Mouse (Mus musculus) embryonic facial prominence, embryonic 15.5 days (tissue): Measurements from ENCODE around the gene Stim2. TPM values are rescaled to one million over a fixed set of nuclear protein-coding genes. Genes with fewer than 3 reads are reported as not detected.

ENCODE experiments used
- ATAC-seq: fragments of 200-750 bp; cut with Nextera tagmentation; 2 replicates; pipeline ENCODE4 v1.8.0; 2017; ENCODE audit warnings: low read depth, moderate TSS enrichment; ENCODE audit not compliant: insufficient number of reproducible peaks, low FRiP score, low TSS enrichment
- H3K27ac ChIP-seq: fragments of 300-500 bp; sonication (generic); replicated peaks from 2 replicates; pipeline ENCODE4 v1.5.1; 2015; ENCODE audit warnings: mild to moderate bottlenecking, inconsistent platforms
- H3K27me3 ChIP-seq: fragments of 300-500 bp; sonication (generic); 2 replicates; pipeline ENCODE4 v1.6.1; 2015; ENCODE audit warnings: inconsistent platforms
- H3K36me3 ChIP-seq: fragments of 300-500 bp; sonication (generic); 2 replicates; pipeline ENCODE4 v1.6.1; 2015; ENCODE audit warnings: mild to moderate bottlenecking, inconsistent platforms
- H3K4me1 ChIP-seq: fragments of 300-500 bp; sonication (generic); 2 replicates; pipeline ENCODE4 v1.6.1; 2015; ENCODE audit warnings: inconsistent platforms
- H3K4me2 ChIP-seq: fragments of 300-500 bp; sonication (generic); replicated peaks from 2 replicates; pipeline ENCODE4 v1.6.1; 2015; ENCODE audit warnings: mild to moderate bottlenecking, inconsistent platforms
- H3K4me3 ChIP-seq: fragments of 300-500 bp; sonication (generic); replicated peaks from 2 replicates; pipeline ENCODE4 v1.5.1; 2015; ENCODE audit warnings: mild to moderate bottlenecking, inconsistent platforms
- H3K9ac ChIP-seq: fragments of 300-500 bp; sonication (generic); 2 replicates; pipeline ENCODE4 v1.6.1; 2015; ENCODE audit warnings: inconsistent platforms
- H3K9me3 ChIP-seq: fragments of 300-500 bp; sonication (generic); replicated peaks from 2 replicates; pipeline ENCODE4 v1.6.1; 2016; ENCODE audit warnings: inconsistent platforms
- WGBS: fragments of 180-500 bp; shearing (Covaris S2); methylation state at CpG from one replicate; pipeline ENCODE4 v1.1.7; 2015; 5-methylcytosine and 5-hydroxymethylcytosine counted together
- polyA plus RNA-seq: library from polyadenylated mRNA; unstranded; fragments of >200 nt; fragmentation: Nextera tagmentation; extraction: Ambion mirVana; gene quantifications from 2 replicates; pipeline ENCODE4 v1.2.1, GENCODE M21; 2015

Gene Stim2
- polyA plus RNA-seq, 1 experiment from 2014 or later: 23.5 TPM

GRCm38 (mm10) chr5:54046432-54046831 lies 48.1 kb downstream of the Stim2 start:
- H3K4me1 ChIP-seq: peaks cover 4% of the 10 kb centered on the region; the same call in 1 of the 2 replicates
- no peak overlapping the region for H3K4me3 ChIP-seq
- no peak overlapping the region for H3K4me2 ChIP-seq
- no peak for ATAC-seq
- no peak overlapping the region for H3K27ac ChIP-seq
- WGBS: 66% methylated on average over 1 of the region's 1 CpGs
- no peaks in the 10 kb centered on the region for H3K9me3 ChIP-seq
- H3K27me3 ChIP-seq: no peaks in the 10 kb centered on the region
- no peaks in the 10 kb centered on the region for H3K36me3 ChIP-seq
- no peak overlapping the region for H3K9ac ChIP-seq

GRCm38 (mm10) chr5:54049145-54049733 lies 50.9 kb downstream of the Stim2 start:
- no peak overlapping the region for H3K9ac ChIP-seq
- no peaks in the 10 kb centered on the region for H3K27me3 ChIP-seq
- ATAC-seq: no peak
- no peak overlapping the region for H3K4me2 ChIP-seq
- no peaks in the 10 kb centered on the region for H3K9me3 ChIP-seq
- peaks cover 4% of the 10 kb centered on the region; the same call in 1 of the 2 replicates for H3K4me1 ChIP-seq
- no peak overlapping the region for H3K4me3 ChIP-seq
- 35% methylated on average over 4 of the region's 4 CpGs for WGBS
- no peaks in the 10 kb centered on the region for H3K36me3 ChIP-seq
- no peak overlapping the region for H3K27ac ChIP-seq

GRCm38 (mm10) chr5:54049940-54050339 lies 51.6 kb downstream of the Stim2 start:
- WGBS: 83% methylated on average over 5 of the region's 5 CpGs
- H3K4me3 ChIP-seq: no peak overlapping the region
- no peak for ATAC-seq
- H3K27me3 ChIP-seq: no peaks in the 10 kb centered on the region
- H3K4me2 ChIP-seq: no peak overlapping the region
- no peaks in the 10 kb centered on the region for H3K9me3 ChIP-seq
- no peak overlapping the region for H3K27ac ChIP-seq
- H3K36me3 ChIP-seq: peaks cover under 1% of the 10 kb centered on the region; the same call in 1 of the 2 replicates
- H3K9ac ChIP-seq: no peak overlapping the region
- peaks cover 4% of the 10 kb centered on the region; the same call in 1 of the 2 replicates for H3K4me1 ChIP-seq

GRCm38 (mm10) chr5:54051056-54051455 lies 52.8 kb downstream of the Stim2 start:
- WGBS: 76% methylated on average over 3 of the region's 3 CpGs
- no peak for ATAC-seq
- H3K27me3 ChIP-seq: no peaks in the 10 kb centered on the region
- H3K27ac ChIP-seq: no peak overlapping the region
- H3K4me3 ChIP-seq: no peak overlapping the region
- no peak overlapping the region for H3K9ac ChIP-seq
- no peak overlapping the region for H3K4me2 ChIP-seq
- peaks cover 4% of the 10 kb centered on the region; the same call in 1 of the 2 replicates for H3K4me1 ChIP-seq
- H3K36me3 ChIP-seq: peaks cover 4% of the 10 kb centered on the region; the same call in 1 of the 2 replicates
- no peaks in the 10 kb centered on the region for H3K9me3 ChIP-seq

- ATAC-seq: no peak
- no peak overlapping the region for H3K27ac ChIP-seq
- no peaks in the 10 kb centered on the region for H3K9me3 ChIP-seq
- no peak overlapping the region for H3K4me2 ChIP-seq
- no peak overlapping the region for H3K4me3 ChIP-seq
- peaks cover 4% of the 10 kb centered on the region; the same call in 1 of the 2 replicates for H3K4me1 ChIP-seq
- no peaks in the 10 kb centered on the region for H3K27me3 ChIP-seq
- H3K36me3 ChIP-seq: peaks cover 4% of the 10 kb centered on the region; the same call in 1 of the 2 replicates
- no peak overlapping the region for H3K9ac ChIP-seq
- 87% methylated on average over 6 of the region's 6 CpGs for WGBS
These were observed 53.9 kb downstream of the Stim2 start for GRCm38 (mm10) chr5:54052205-54052604.

GRCm38 (mm10) chr5:54053673-54054366 lies 55.5 kb downstream of the Stim2 start:
- Histone ChIP-seq H3K27ac (no peak overlapping the region), H3K27me3 (no peaks in the 10 kb centered on the region), H3K4me3 (no peak overlapping the region), H3K4me1 (peaks cover 4% of the 10 kb centered on the region; the same call in 1 of the 2 replicates), H3K9me3 (no peaks in the 10 kb centered on the region), H3K9ac (no peak overlapping the region), H3K4me2 (no peak overlapping the region), H3K36me3 (peaks cover 13% of the 10 kb centered on the region; the same call in 1 of the 2 replicates)
- ATAC-seq: no peak
- 82% methylated on average over 7 of the region's 7 CpGs for WGBS

GRCm38 (mm10) chr5:54056266-54056665 lies 58.0 kb downstream of the Stim2 start:
- H3K27me3 ChIP-seq: no peaks in the 10 kb centered on the region
- H3K9ac ChIP-seq: no peak overlapping the region
- H3K4me2 ChIP-seq: no peak overlapping the region
- no peaks in the 10 kb centered on the region for H3K9me3 ChIP-seq
- 0 out of 2 replicates have a peak, but pooled peaks cover under 1% of the 10 kb centered on the region for H3K4me1 ChIP-seq
- no peak overlapping the region for H3K27ac ChIP-seq
- no peak overlapping the region for H3K4me3 ChIP-seq
- no peak for ATAC-seq
- 89% methylated on average over 6 of the region's 6 CpGs for WGBS
- peaks cover 13% of the 10 kb centered on the region; the same call in 1 of the 2 replicates for H3K36me3 ChIP-seq

- H3K4me2 ChIP-seq: no peak overlapping the region
- H3K27me3 ChIP-seq: no peaks in the 10 kb centered on the region
- ATAC-seq: no peak
- H3K27ac ChIP-seq: no peak overlapping the region
- WGBS: 76% methylated on average over 6 of the region's 6 CpGs
- H3K4me1 ChIP-seq: 0 out of 2 replicates have a peak, but pooled peaks cover 3% of the 10 kb centered on the region
- no peak overlapping the region for H3K4me3 ChIP-seq
- H3K9me3 ChIP-seq: no peaks in the 10 kb centered on the region
- H3K9ac ChIP-seq: no peak overlapping the region
- H3K36me3 ChIP-seq: peaks cover 12% of the 10 kb centered on the region; the same call in 1 of the 2 replicates
These were observed 61.7 kb downstream of the Stim2 start for GRCm38 (mm10) chr5:54059998-54060397.

- Histone ChIP-seq H3K36me3 (peaks cover 9% of the 10 kb centered on the region; the same call in 1 of the 2 replicates), H3K27ac (no peak overlapping the region), H3K4me2 (no peak overlapping the region), H3K9me3 (no peaks in the 10 kb centered on the region), H3K4me3 (no peak overlapping the region), H3K9ac (no peak overlapping the region), H3K27me3 (no peaks in the 10 kb centered on the region), H3K4me1 (0 out of 2 replicates have a peak, but pooled peaks cover 3% of the 10 kb centered on the region)
- ATAC-seq: no peak
- WGBS: 64% methylated on average over 7 of the region's 7 CpGs
These were observed 63.8 kb downstream of the Stim2 start for GRCm38 (mm10) chr5:54062079-54062478.

- Histone ChIP-seq H3K4me2 (no peak overlapping the region), H3K36me3 (no peaks in the 10 kb centered on the region), H3K27ac (no peak overlapping the region), H3K27me3 (no peaks in the 10 kb centered on the region), H3K4me1 (no peaks in the 10 kb centered on the region), H3K4me3 (no peak overlapping the region), H3K9me3 (no peaks in the 10 kb centered on the region), H3K9ac (no peak overlapping the region)
- no peak for ATAC-seq
- WGBS: 86% methylated on average over 3 of the region's 3 CpGs
These were observed 69.3 kb downstream of the Stim2 start for GRCm38 (mm10) chr5:54067591-54067990.

GRCm38 (mm10) chr5:54070549-54070948 lies 72.2 kb downstream of the Stim2 start:
- ATAC-seq: no peak
- no peaks in the 10 kb centered on the region for H3K27me3 ChIP-seq
- no peak overlapping the region for H3K9ac ChIP-seq
- H3K9me3 ChIP-seq: no peaks in the 10 kb centered on the region
- 84% methylated on average over 2 of the region's 2 CpGs for WGBS
- no peaks in the 10 kb centered on the region for H3K36me3 ChIP-seq
- H3K4me2 ChIP-seq: no peak overlapping the region
- H3K4me3 ChIP-seq: no peak overlapping the region
- peaks cover 4% of the 10 kb centered on the region for H3K4me1 ChIP-seq
- no peak overlapping the region for H3K27ac ChIP-seq
